Mouse (Mus musculus): ENCODE measurements around the gene Gm7257.

The Gm7257 gene

GRCm38 (mm10) chr9:36431584-36431983 is at the start of gene Gm7257:
Gene Gm7257 (plus strand): TSS chr9:36431884.
- TF ChIP-seq GATA4 (IDR thresholded peaks at IDR 0.05; ENCODE audit: insufficient replicate concordance, low read length) = no peak

GRCm38 (mm10) chr9:36402991-36403390 is 28.7 kb upstream of the Gm7257 start:
- TF ChIP-seq GATA4 (IDR thresholded peaks at IDR 0.05; ENCODE audit: insufficient replicate concordance, low read length) = no peak

- no peak for TF ChIP-seq GATA4 (IDR thresholded peaks at IDR 0.05; ENCODE audit: insufficient replicate concordance, low read length)
Measured at GRCm38 (mm10) chr9:36435051-36435764, 3.5 kb downstream of the Gm7257 start.

GRCm38 (mm10) chr9:36475338-36475737 is 43.7 kb downstream of the Gm7257 start, which contains the start of gene Gm9513:
Gene Gm9513 (plus strand): TSS chr9:36475638.
- no peak for TF ChIP-seq GATA4 (IDR thresholded peaks at IDR 0.05; ENCODE audit: insufficient replicate concordance, low read length)

All from liver, adult (tissue).